Comparison of ENCODE assay signal across 19 mouse cellular contexts in the genomic region with DNA sequence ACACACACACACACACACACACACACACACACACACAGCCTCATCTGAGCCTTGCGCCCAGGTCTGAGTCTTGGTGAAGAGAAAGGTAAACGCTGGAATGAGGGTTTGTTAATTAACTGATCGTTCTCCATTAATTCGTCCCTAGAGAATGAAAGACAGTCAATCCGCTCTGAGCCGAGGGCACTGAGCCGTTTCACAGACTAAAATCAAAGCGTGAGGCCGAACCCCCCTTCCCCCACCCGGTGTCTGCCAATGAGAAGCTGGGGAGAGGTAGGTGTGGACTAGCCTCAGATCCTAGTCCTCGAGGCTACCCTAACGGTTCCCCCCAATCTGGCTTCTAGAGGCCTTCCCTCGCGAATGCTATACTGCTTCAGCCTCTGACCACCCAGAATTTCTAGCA. TPM values are rescaled to one million over a fixed set of nuclear protein-coding genes. Genes with fewer than 3 reads are reported as not detected.
DNase-seq lines count a peak whose midpoint lies in the region; ATAC-seq lines count a peak whose summit lies in the region.
"Had no signal": no experiment of that assay in that cellular context is flagged by ENCODE, and none has a peak within 500 bp of the region (broad histone marks: within the 10 kb centered on the region; RNA-seq: fewer than 3 reads in every experiment).

No protein-coding gene starts in this region.

- no peak overlapping the region for H3K27ac ChIP-seq in forebrain, embryonic 12.5 days
- H3K27ac ChIP-seq in forebrain, embryonic 15.5 days (replicated peaks): no peak overlapping the region
- H3K27ac ChIP-seq in forebrain, embryonic 13.5 days: no peak overlapping the region
- peak overlapping the region; percentile 38; the same call in 1 of the 2 replicates for H3K27ac ChIP-seq in liver, embryonic 11.5 days (ENCODE audit: low read depth, low read length)
- H3K27ac ChIP-seq in midbrain, embryonic 15.5 days: peak overlapping the region; percentile 82
- H3K27ac ChIP-seq: embryonic facial prominence, embryonic 12.5 days; limb, embryonic 15.5 days had no signal

- H3K4me1 ChIP-seq in forebrain, embryonic 12.5 days: peaks cover 57% of the 10 kb centered on the region
- H3K4me1 ChIP-seq in forebrain, embryonic 15.5 days: peaks cover 47% of the 10 kb centered on the region
- H3K4me1 ChIP-seq in forebrain, embryonic 13.5 days: peaks cover 55% of the 10 kb centered on the region
- H3K4me1 ChIP-seq in liver, embryonic 11.5 days (replicated peaks; ENCODE audit: control insufficient read depth, insufficient read depth, low read length): no peaks in the 10 kb centered on the region; the same call in none of the 2 replicates
- H3K4me1 ChIP-seq in midbrain, embryonic 15.5 days: peaks cover 47% of the 10 kb centered on the region

- no peak for ATAC-seq in forebrain, embryonic 12.5 days (ENCODE audit: low FRiP score)
- no peak for ATAC-seq in forebrain, embryonic 15.5 days (replicated peaks)
- ATAC-seq in forebrain, embryonic 13.5 days: no peak
- no peak for ATAC-seq in liver, embryonic 11.5 days (replicated peaks; ENCODE audit: low FRiP score)
- no peak for ATAC-seq in midbrain, embryonic 15.5 days (replicated peaks)
- ATAC-seq: activated CD4-positive, CD25-positive, alpha-beta regulatory T cell, adult 4 months had no signal

- H3K36me3 ChIP-seq in forebrain, embryonic 12.5 days (replicated peaks): no peaks in the 10 kb centered on the region
- H3K36me3 ChIP-seq in forebrain, embryonic 15.5 days: no peaks in the 10 kb centered on the region
- no peaks in the 10 kb centered on the region for H3K36me3 ChIP-seq in forebrain, embryonic 13.5 days (ENCODE audit: poor library complexity, severe bottlenecking)
- H3K36me3 ChIP-seq in liver, embryonic 11.5 days (ENCODE audit: control insufficient read depth, insufficient read depth, low read length): no peaks in the 10 kb centered on the region
- no peaks in the 10 kb centered on the region for H3K36me3 ChIP-seq in midbrain, embryonic 15.5 days (replicated peaks)
- H3K36me3 ChIP-seq: embryonic facial prominence, embryonic 12.5 days; G1E; limb, embryonic 15.5 days had no signal

- WGBS in forebrain, embryonic 12.5 days: 2% methylated on average over 14 of the region's 14 CpGs
- 1% methylated on average over 14 of the region's 14 CpGs for WGBS in forebrain, embryonic 15.5 days
- WGBS in forebrain, embryonic 13.5 days: under 1% methylated on average over 14 of the region's 14 CpGs
- WGBS in liver, embryonic 11.5 days: 6% methylated on average over 14 of the region's 14 CpGs
- WGBS in midbrain, embryonic 15.5 days: 2% methylated on average over 14 of the region's 14 CpGs

- no peak overlapping the region for H3K9ac ChIP-seq in forebrain, embryonic 12.5 days
- no peak overlapping the region for H3K9ac ChIP-seq in forebrain, embryonic 15.5 days (replicated peaks)
- no peak overlapping the region for H3K9ac ChIP-seq in forebrain, embryonic 13.5 days
- no peak overlapping the region; the same call in 1 of the 2 replicates for H3K9ac ChIP-seq in liver, embryonic 11.5 days (ENCODE audit: low read depth, low read length)
- peak overlapping the region; percentile 55; the same call in 1 of the 2 replicates for H3K9ac ChIP-seq in midbrain, embryonic 15.5 days
- H3K9ac ChIP-seq: embryonic facial prominence, embryonic 12.5 days; limb, embryonic 15.5 days had no signal

- H3K4me2 ChIP-seq in forebrain, embryonic 12.5 days: peak overlapping the region; percentile 78
- H3K4me2 ChIP-seq in forebrain, embryonic 15.5 days (replicated peaks): no peak overlapping the region
- H3K4me2 ChIP-seq in forebrain, embryonic 13.5 days: peak overlapping the region; percentile 95; the same call in 1 of the 2 replicates
- H3K4me2 ChIP-seq in liver, embryonic 11.5 days: peak overlapping the region; percentile 71
- H3K4me2 ChIP-seq in midbrain, embryonic 15.5 days: peak overlapping the region; percentile 95
- H3K4me2 ChIP-seq: limb, embryonic 15.5 days had no signal

- no peak for DNase-seq in liver, embryonic 11.5 days (ENCODE audit: low spot score)
- no peak for DNase-seq in natural killer cell, adult 2 months (ENCODE audit: low spot score in 2 of 2)
- DNase-seq in spleen, postnatal 36 days (ENCODE audit: low spot score in 2 of 2): no peak
- no peak for DNase-seq in urinary bladder, adult 2 months (ENCODE audit: low spot score)
- DNase-seq: B cell, adult 2 months; cerebellum, adult 8-10 months; heart, adult 11 months; heart, postnatal 14 days; kidney, adult 8-10 months; thymus, postnatal 25 days had no signal

- H3K4me3 ChIP-seq in forebrain, embryonic 12.5 days (replicated peaks): peak overlapping the region; percentile 52
- H3K4me3 ChIP-seq in forebrain, embryonic 15.5 days: no peak overlapping the region
- peak overlapping the region; percentile 50 for H3K4me3 ChIP-seq in forebrain, embryonic 13.5 days
- peak overlapping the region; percentile 57 for H3K4me3 ChIP-seq in liver, embryonic 11.5 days (ENCODE audit: low read depth, low read length)
- peak overlapping the region; percentile 49 for H3K4me3 ChIP-seq in midbrain, embryonic 15.5 days
- H3K4me3 ChIP-seq: limb, embryonic 15.5 days; megakaryocyte, embryonic 14.5 days had no signal

- H3K27me3 ChIP-seq in forebrain, embryonic 12.5 days: peaks cover 92% of the 10 kb centered on the region
- peaks cover 94% of the 10 kb centered on the region for H3K27me3 ChIP-seq in forebrain, embryonic 15.5 days
- H3K27me3 ChIP-seq in forebrain, embryonic 13.5 days: peaks cover 100% of the 10 kb centered on the region
- peaks cover 94% of the 10 kb centered on the region for H3K27me3 ChIP-seq in liver, embryonic 11.5 days (replicated peaks; ENCODE audit: control insufficient read depth, insufficient read depth, low read length)
- H3K27me3 ChIP-seq in midbrain, embryonic 15.5 days (replicated peaks): peaks cover 61% of the 10 kb centered on the region

- no peaks in the 10 kb centered on the region for H3K9me3 ChIP-seq in forebrain, embryonic 12.5 days
- H3K9me3 ChIP-seq in forebrain, embryonic 15.5 days: no peaks in the 10 kb centered on the region
- no peaks in the 10 kb centered on the region for H3K9me3 ChIP-seq in forebrain, embryonic 13.5 days (replicated peaks)
- H3K9me3 ChIP-seq in liver, embryonic 11.5 days (ENCODE audit: control insufficient read depth, low read length): no peaks in the 10 kb centered on the region
- H3K9me3 ChIP-seq in midbrain, embryonic 15.5 days: no peaks in the 10 kb centered on the region
- H3K9me3 ChIP-seq: embryonic facial prominence, embryonic 12.5 days; limb, embryonic 15.5 days had no signal

RNA-seq across cellular contexts. Expression of a gene that starts 2.8 kb away (rescaled TPM):
- polyA plus RNA-seq in forebrain, embryonic 12.5 days (2016; fragmentation: Nextera tagmentation; extraction: Ambion mirVana): 2.7 TPM in 2 replicates
- 0.47 and 1.3 TPM in 2 replicates for polyA plus RNA-seq in forebrain, embryonic 15.5 days (2015; fragmentation: Nextera tagmentation; extraction: Ambion mirVana)
- 1.2 and 2.2 TPM in 2 replicates for polyA plus RNA-seq in forebrain, embryonic 13.5 days (2015; fragmentation: Nextera tagmentation; extraction: Ambion mirVana)
- 3.4 and 4.1 TPM in 2 replicates for polyA plus RNA-seq in liver, embryonic 11.5 days (2014; fragmentation: Nextera tagmentation; extraction: Ambion mirVana)
- polyA plus RNA-seq in midbrain, embryonic 15.5 days (2015; fragmentation: Nextera tagmentation; extraction: Ambion mirVana): 7.0 and 8.2 TPM in 2 replicates
- polyA plus RNA-seq in urinary bladder, adult 2 months (2012; rRNA removed): not detected in 2 replicates
- polyA plus RNA-seq: activated CD4-positive, CD25-positive, alpha-beta regulatory T cell, adult 4 months; G1E had no signal

Comparison
In these comparisons a context has a peak if more than half of its experiments do, and no peak if none do; other contexts are left out.
1. H3K27ac ChIP-seq: peak in liver, embryonic 11.5 days (single experiment) and midbrain, embryonic 15.5 days (single experiment); none in forebrain, embryonic 12.5 days (single experiment), forebrain, embryonic 15.5 days (single experiment) and forebrain, embryonic 13.5 days (single experiment).